Mouse (Mus musculus) myocyte (in vitro differentiated cells): Measurements from ENCODE around the gene Foxa3. TPM values are rescaled to one million over a fixed set of nuclear protein-coding genes. Genes with fewer than 3 reads are reported as not detected.

Source experiments
- H3K27me3 ChIP-seq: one replicate; pipeline ENCODE4 v1.6.1; 2011; ENCODE audit not compliant: control insufficient read depth, insufficient read depth, insufficient read length
- H3K36me3 ChIP-seq: one replicate; pipeline ENCODE4 v1.6.1; 2011; ENCODE audit not compliant: control insufficient read depth, insufficient read depth
- H3K4me2 ChIP-seq: one replicate; pipeline ENCODE4 v1.6.1; 2011; ENCODE audit warnings: low read depth, control low read depth
- H3K4me3 ChIP-seq: one replicate; pipeline ENCODE4 v1.5.1; 2011; ENCODE audit warnings: mild to moderate bottlenecking, control low read depth, moderate library complexity
- H3K79me2 ChIP-seq: one replicate; pipeline ENCODE4 v1.6.1; 2011; ENCODE audit not compliant: control insufficient read depth, insufficient read depth
- H3ac ChIP-seq: one replicate; pipeline ENCODE4 v1.6.1; 2011; ENCODE audit not compliant: control insufficient read depth, insufficient read length
- CEBPB ChIP-seq: IDR thresholded peaks from 2 replicates; pipeline ENCODE4 v1.6.1; 2011; ENCODE audit warnings: mild to moderate bottlenecking, moderate library complexity; ENCODE audit not compliant: poor library complexity, insufficient read depth, severe bottlenecking
- E2F4 ChIP-seq: IDR thresholded peaks from one replicate; pipeline ENCODE4 v1.6.1; 2011; ENCODE audit warnings: mild to moderate bottlenecking, control low read depth, moderate library complexity; ENCODE audit not compliant: insufficient read depth
- MAX ChIP-seq: IDR thresholded peaks from one replicate; pipeline ENCODE4 v1.6.1; 2011; ENCODE audit warnings: low read depth, mild to moderate bottlenecking, control low read depth
- MYOD1 ChIP-seq, 3 experiments: IDR thresholded peaks; one replicate each; pipeline ENCODE4 v1.6.1; 2011; ENCODE audit warnings: control low read depth in 2 of 3, low read depth in 2 of 3, mild to moderate bottlenecking in 2 of 3, moderate library complexity in 1 of 3; ENCODE audit not compliant: insufficient read length in 2 of 3, control insufficient read depth in 1 of 3
- MYOG ChIP-seq, 3 experiments: IDR thresholded peaks; one replicate each; pipeline ENCODE4 v1.6.1; 2011; ENCODE audit warnings: control low read depth in 2 of 3, low read depth in 2 of 3, mild to moderate bottlenecking in 2 of 3; ENCODE audit not compliant: insufficient read length in 2 of 3, control insufficient read depth in 1 of 3, insufficient read depth in 1 of 3
- POLR2A ChIP-seq: IDR thresholded peaks from one replicate; pipeline ENCODE4 v1.6.1; 2011; ENCODE audit warnings: low read depth, mild to moderate bottlenecking, control low read depth, moderate library complexity; ENCODE audit not compliant: insufficient read length
- POLR2AphosphoS2 ChIP-seq: IDR thresholded peaks from one replicate; pipeline ENCODE4 v1.6.1; 2011; ENCODE audit warnings: low read depth, control low read depth; ENCODE audit not compliant: insufficient read length
- REST ChIP-seq: IDR thresholded peaks from one replicate; pipeline ENCODE4 v1.6.1; 2011; ENCODE audit warnings: mild to moderate bottlenecking, control low read depth, moderate library complexity; ENCODE audit not compliant: insufficient read depth, insufficient read length
- SRF ChIP-seq: IDR thresholded peaks from one replicate; pipeline ENCODE4 v1.6.1; 2011; ENCODE audit warnings: low read depth; ENCODE audit not compliant: control insufficient read depth, insufficient read length
- TCF12 ChIP-seq: IDR thresholded peaks from one replicate; pipeline ENCODE4 v1.6.1; 2011; ENCODE audit warnings: mild to moderate bottlenecking, control low read depth; ENCODE audit not compliant: poor library complexity, insufficient read depth, severe bottlenecking
- TCF3 ChIP-seq: IDR thresholded peaks from one replicate; pipeline ENCODE4 v1.6.1; 2011; ENCODE audit warnings: low read depth, control low read depth; ENCODE audit not compliant: insufficient read length
- USF1 ChIP-seq: IDR thresholded peaks from one replicate; pipeline ENCODE4 v1.6.1; 2011; ENCODE audit warnings: low read depth, mild to moderate bottlenecking, control low read depth, moderate library complexity
- polyA plus RNA-seq: library from polyadenylated mRNA; unstranded; fragments of >200 nt; fragmentation: generic; extraction: Trizol; gene quantifications from one replicate; pipeline ENCODE4 v1.2.1, GENCODE M21; 2012; ENCODE audit warnings: missing spikeins

The Foxa3 gene
- polyA plus RNA-seq, 1 experiment: 0.12 TPM

- H3K36me3 ChIP-seq: no peaks in the 10 kb centered on the region
These were observed 43.7 kb upstream of the Foxa3 start for GRCm38 (mm10) chr7:19067063-19067462.

GRCm38 (mm10) chr7:19065896-19066295, 42.6 kb upstream of the Foxa3 start:
- TF ChIP-seq USF1 (no peak), TCF12 (no peak), E2F4 (no peak), POLR2A (no peak), TCF3 (no peak), SRF (no peak), REST (no peak)
- H3K4me2 ChIP-seq: no peak overlapping the region
- H3K4me3 ChIP-seq: no peak overlapping the region
- peaks cover 19% of the 10 kb centered on the region for H3K27me3 ChIP-seq
- no peaks in the 10 kb centered on the region for H3K36me3 ChIP-seq
- H3K79me2 ChIP-seq: no peaks in the 10 kb centered on the region
- H3ac ChIP-seq: no peak overlapping the region

More at GRCm38 (mm10) chr7:19067063-19067462, 43.7 kb upstream of the Foxa3 start:
- Histone ChIP-seq H3K4me2 (no peak overlapping the region), H3K4me3 (no peak overlapping the region), H3K27me3 (peaks cover 19% of the 10 kb centered on the region), H3K79me2 (no peaks in the 10 kb centered on the region), H3ac (no peak overlapping the region)
- TF ChIP-seq POLR2A: no peak
- TF ChIP-seq MAX: no peak
- TF ChIP-seq MYOG (IDR thresholded peaks at IDR 0.05; ENCODE audit: control insufficient read depth in 1 of 3, insufficient read depth in 1 of 3, insufficient read length in 2 of 3, low read depth in 2 of 3): no peak
- no peak for TF ChIP-seq POLR2AphosphoS2
- TF ChIP-seq E2F4: no peak
- no peak for TF ChIP-seq USF1
- no peak for TF ChIP-seq MYOD1 (IDR thresholded peaks at IDR 0.05; ENCODE audit: control insufficient read depth in 1 of 3, insufficient read length in 2 of 3, low read depth in 2 of 3)
- no peak for TF ChIP-seq SRF

GRCm38 (mm10) chr7:19057405-19057804, 34.1 kb upstream of the Foxa3 start:
- TF ChIP-seq TCF12 (no peak), TCF3 (no peak), SRF (no peak), REST (no peak), USF1 (no peak), POLR2AphosphoS2 (no peak)
- Histone ChIP-seq H3K27me3 (no peaks in the 10 kb centered on the region), H3K4me3 (no peak overlapping the region), H3ac (no peak overlapping the region), H3K79me2 (no peaks in the 10 kb centered on the region), H3K4me2 (no peak overlapping the region), H3K36me3 (no peaks in the 10 kb centered on the region)

GRCm38 (mm10) chr7:19055108-19055507, 31.8 kb upstream of the Foxa3 start:
- Histone ChIP-seq H3K27me3 (no peaks in the 10 kb centered on the region), H3K4me2 (no peak overlapping the region), H3K4me3 (no peak overlapping the region), H3K36me3 (no peaks in the 10 kb centered on the region), H3K79me2 (no peaks in the 10 kb centered on the region), H3ac (no peak overlapping the region)
- TF ChIP-seq TCF12: no peak
- TF ChIP-seq POLR2A: no peak
- no peak for TF ChIP-seq MYOG (IDR thresholded peaks at IDR 0.05; ENCODE audit: control insufficient read depth in 1 of 3, insufficient read depth in 1 of 3, insufficient read length in 2 of 3, low read depth in 2 of 3)
- no peak for TF ChIP-seq CEBPB
- TF ChIP-seq TCF3: no peak
- no peak for TF ChIP-seq REST
- TF ChIP-seq MAX: no peak
- no peak for TF ChIP-seq MYOD1 (IDR thresholded peaks at IDR 0.05; ENCODE audit: control insufficient read depth in 1 of 3, insufficient read length in 2 of 3, low read depth in 2 of 3)
- TF ChIP-seq POLR2AphosphoS2: no peak
- no peak for TF ChIP-seq E2F4
- TF ChIP-seq USF1: no peak
- TF ChIP-seq SRF: no peak

- Histone ChIP-seq H3ac (no peak overlapping the region), H3K4me2 (no peak overlapping the region), H3K4me3 (no peak overlapping the region), H3K27me3 (no peaks in the 10 kb centered on the region), H3K36me3 (no peaks in the 10 kb centered on the region), H3K79me2 (no peaks in the 10 kb centered on the region)
- no peak for TF ChIP-seq CEBPB
- no peak for TF ChIP-seq E2F4
- TF ChIP-seq REST: no peak
- TF ChIP-seq TCF12: no peak
- TF ChIP-seq POLR2A: no peak
- TF ChIP-seq MYOD1 (IDR thresholded peaks at IDR 0.05; ENCODE audit: control insufficient read depth in 1 of 3, insufficient read length in 2 of 3, low read depth in 2 of 3): no peak
- TF ChIP-seq MAX: no peak
- TF ChIP-seq TCF3: no peak
- TF ChIP-seq POLR2AphosphoS2: no peak
- no peak for TF ChIP-seq MYOG (IDR thresholded peaks at IDR 0.05; ENCODE audit: control insufficient read depth in 1 of 3, insufficient read depth in 1 of 3, insufficient read length in 2 of 3, low read depth in 2 of 3)
- TF ChIP-seq SRF: no peak
- TF ChIP-seq USF1: no peak
These were observed 31.4 kb upstream of the Foxa3 start for GRCm38 (mm10) chr7:19054777-19055076.
